Mouse (Mus musculus) cerebellum, adult 11 months (tissue): ENCODE measurements at regions not wholly inside any gene's neighbourhood (a gene's known extent, or its start where the extent isn't known, plus 50 kb on each side); places are given as distances from the start of the nearest gene placed in this dataset.

Experiments used
- DNase-seq: peaks from one replicate; pipeline ENCODE4 v3.0.0; 2022

GRCm38 (mm10) chr2:160421216-160421911 is 54.5 kb upstream of the Mafb start:
- no peak for DNase-seq

- DNase-seq, result no peak
Observed at GRCm38 (mm10) chr2:160424491-160424890, 57.6 kb upstream of the Mafb start.

- no peak for DNase-seq
Observed at GRCm38 (mm10) chr2:160427431-160427830, 60.6 kb upstream of the Mafb start.

GRCm38 (mm10) chr2:160433252-160433651 is 66.4 kb upstream of the Mafb start:
- DNase-seq, result peak; percentile 40

- no peak for DNase-seq
Observed at GRCm38 (mm10) chr2:160434701-160435100, 67.8 kb upstream of the Mafb start.

- no peak for DNase-seq
Observed at GRCm38 (mm10) chr2:160435622-160436021, 68.8 kb upstream of the Mafb start.

- no peak for DNase-seq
Observed at GRCm38 (mm10) chr2:160439028-160439427, 72.2 kb upstream of the Mafb start.

- DNase-seq, result no peak
Observed at GRCm38 (mm10) chr2:160440236-160440635, 73.4 kb upstream of the Mafb start.

GRCm38 (mm10) chr2:160451057-160451456 is 84.2 kb upstream of the Mafb start:
- DNase-seq, result no peak

- DNase-seq, result peak; percentile 5
Observed at GRCm38 (mm10) chr2:160451481-160452238, 84.8 kb upstream of the Mafb start.

GRCm38 (mm10) chr2:160452239-160452530 is 85.3 kb upstream of the Mafb start:
- no peak for DNase-seq

- no peak for DNase-seq
Observed at GRCm38 (mm10) chr2:160452730-160453129, 85.9 kb upstream of the Mafb start.

GRCm38 (mm10) chr2:160455617-160456016 is 88.8 kb upstream of the Mafb start:
- no peak for DNase-seq

GRCm38 (mm10) chr2:160456681-160457080 is 89.8 kb upstream of the Mafb start:
- no peak for DNase-seq

- DNase-seq, result no peak
Observed at GRCm38 (mm10) chr2:160471561-160471960, 104.7 kb upstream of the Mafb start.

- no peak for DNase-seq
Observed at GRCm38 (mm10) chr2:160476181-160476580, 109.3 kb upstream of the Mafb start.

GRCm38 (mm10) chr2:160479240-160479639 is 112.4 kb upstream of the Mafb start:
- no peak for DNase-seq

GRCm38 (mm10) chr2:160485097-160485496 is 118.2 kb upstream of the Mafb start:
- DNase-seq, result no peak

GRCm38 (mm10) chr2:160485515-160485914 is 118.7 kb upstream of the Mafb start:
- no peak for DNase-seq

- no peak for DNase-seq
Observed at GRCm38 (mm10) chr2:160499726-160500125, 132.9 kb upstream of the Mafb start.

- no peak for DNase-seq
Observed at GRCm38 (mm10) chr2:160502901-160503300, 136.0 kb upstream of the Mafb start.

- DNase-seq, result no peak
Observed at GRCm38 (mm10) chr2:160503597-160504393, 136.9 kb upstream of the Mafb start.

- no peak for DNase-seq
Observed at GRCm38 (mm10) chr2:160504394-160504657, 137.5 kb upstream of the Mafb start.

GRCm38 (mm10) chr2:160507371-160507770 is 138.3 kb upstream of the Top1 start:
- no peak for DNase-seq
